Mouse (Mus musculus): ENCODE measurements around the gene Otop3. TPM values are rescaled to one million over a fixed set of nuclear protein-coding genes. Genes with fewer than 3 reads are reported as not detected.

Gene Otop3
- 0.08 and 0.11 TPM in 2 replicates for polyA plus RNA-seq (2021; fragmentation: Nextera tagmentation)
- long read RNA-seq, experiment 1, result 0 reads
- long read RNA-seq, experiment 2, partial matches to known transcripts, result 0 of 1 reads
- long read RNA-seq, experiment 2, other reads (novel, unspliced or antisense), result 0 of 1 reads

GRCm38 (mm10) chr11:115334531-115334930, at the start of gene Otop3:
Gene Otop3 (plus strand): TSS chr11:115334731.

GRCm38 (mm10) chr11:115297214-115297826, 37.2 kb upstream of the Otop3 start, which contains the start of gene Fads6:
Gene Fads6 (minus strand): TSS chr11:115297663.

GRCm38 (mm10) chr11:115306863-115307262, 27.7 kb upstream of the Otop3 start, which contains the start of gene Otop2:
Gene Otop2 (plus strand): TSS chr11:115307163.

GRCm38 (mm10) chr11:115321906-115322693, 12.4 kb upstream of the Otop3 start, which contains the start of gene Ush1g:
Gene Ush1g (minus strand): TSS chr11:115322041.

GRCm38 (mm10) chr11:115367395-115367944, 32.9 kb downstream of the Otop3 start, which contains the start of gene Hid1:
Gene Hid1 (minus strand): TSS chr11:115367756.

GRCm38 (mm10) chr11:115381743-115382539, 47.4 kb downstream of the Otop3 start, which contains the start of gene Cdr2l:
Gene Cdr2l (plus strand): TSS chr11:115381916.

Other genes starting within 250 kb of the Otop3 start
- gene Rab37, start 243.3 kb upstream of the Otop3 start, polyA plus RNA-seq (2021; fragmentation: Nextera tagmentation), result 1.3 and 1.6 TPM in 2 replicates
- gene Cd300lf, start 200.7 kb upstream of the Otop3 start, polyA plus RNA-seq (2021; fragmentation: Nextera tagmentation), result 0.11 TPM in 1 of 2 replicates, not detected in the other
- 23.9 and 27.7 TPM in 2 replicates for gene Slc9a3r1, start 171.4 kb upstream of the Otop3 start, polyA plus RNA-seq (2021; fragmentation: Nextera tagmentation)
- 23.0 and 28.3 TPM in 2 replicates for gene Tmem104, start 147.2 kb upstream of the Otop3 start, polyA plus RNA-seq (2021; fragmentation: Nextera tagmentation)
- gene Nat9, start 146.9 kb upstream of the Otop3 start, polyA plus RNA-seq (2021; fragmentation: Nextera tagmentation), result 40.7 and 42.7 TPM in 2 replicates
- gene Grin2c, start 67.5 kb upstream of the Otop3 start, polyA plus RNA-seq (2021; fragmentation: Nextera tagmentation), result 3.3 and 5.2 TPM in 2 replicates
- 8.5 and 10.7 TPM in 2 replicates for gene Fdxr, start 57.7 kb upstream of the Otop3 start, polyA plus RNA-seq (2021; fragmentation: Nextera tagmentation)
- gene Fads6, start 37.1 kb upstream of the Otop3 start, polyA plus RNA-seq (2021; fragmentation: Nextera tagmentation), result 1.7 and 1.9 TPM in 2 replicates
- 0.29 and 0.97 TPM in 2 replicates for gene Otop2, start 27.6 kb upstream of the Otop3 start, polyA plus RNA-seq (2021; fragmentation: Nextera tagmentation)
- 0.41 and 0.46 TPM in 2 replicates for gene Ush1g, start 12.7 kb upstream of the Otop3 start, polyA plus RNA-seq (2021; fragmentation: Nextera tagmentation)
- gene Hid1, start 33.0 kb downstream of the Otop3 start, polyA plus RNA-seq (2021; fragmentation: Nextera tagmentation), result 61.2 and 65.4 TPM in 2 replicates
- gene Cdr2l, start 47.2 kb downstream of the Otop3 start, polyA plus RNA-seq (2021; fragmentation: Nextera tagmentation), result 5.2 and 6.9 TPM in 2 replicates
- 225 and 242 TPM in 2 replicates for gene Mrpl58, start 69.0 kb downstream of the Otop3 start, polyA plus RNA-seq (2021; fragmentation: Nextera tagmentation)
- gene Atp5h, start 85.2 kb downstream of the Otop3 start, polyA plus RNA-seq (2021; fragmentation: Nextera tagmentation), result 1,701 and 1,807 TPM in 2 replicates
- gene Kctd2, start 85.4 kb downstream of the Otop3 start, polyA plus RNA-seq (2021; fragmentation: Nextera tagmentation), result 8.3 and 8.7 TPM in 2 replicates
- not detected in 2 replicates for gene Trim80, start 105.8 kb downstream of the Otop3 start, polyA plus RNA-seq (2021; fragmentation: Nextera tagmentation)
- gene Slc16a5, start 127.7 kb downstream of the Otop3 start, polyA plus RNA-seq (2021; fragmentation: Nextera tagmentation), result 0.09 and 0.11 TPM in 2 replicates
- 8.2 and 8.9 TPM in 2 replicates for gene Armc7, start 140.9 kb downstream of the Otop3 start, polyA plus RNA-seq (2021; fragmentation: Nextera tagmentation)
- 133 and 141 TPM in 2 replicates for gene Nt5c, start 157.1 kb downstream of the Otop3 start, polyA plus RNA-seq (2021; fragmentation: Nextera tagmentation)
- 276 and 280 TPM in 2 replicates for gene Jpt1, start 179.7 kb downstream of the Otop3 start, polyA plus RNA-seq (2021; fragmentation: Nextera tagmentation)
- gene Sumo2, start 201.5 kb downstream of the Otop3 start, polyA plus RNA-seq (2021; fragmentation: Nextera tagmentation), result 655 and 748 TPM in 2 replicates
- gene Nup85, start 229.7 kb downstream of the Otop3 start, polyA plus RNA-seq (2021; fragmentation: Nextera tagmentation), result 24.6 and 24.9 TPM in 2 replicates

Measured in layer of hippocampus, adult 6 months (tissue).